Comparison of ENCODE assay signal across 16 mouse cellular contexts in the genomic region with DNA sequence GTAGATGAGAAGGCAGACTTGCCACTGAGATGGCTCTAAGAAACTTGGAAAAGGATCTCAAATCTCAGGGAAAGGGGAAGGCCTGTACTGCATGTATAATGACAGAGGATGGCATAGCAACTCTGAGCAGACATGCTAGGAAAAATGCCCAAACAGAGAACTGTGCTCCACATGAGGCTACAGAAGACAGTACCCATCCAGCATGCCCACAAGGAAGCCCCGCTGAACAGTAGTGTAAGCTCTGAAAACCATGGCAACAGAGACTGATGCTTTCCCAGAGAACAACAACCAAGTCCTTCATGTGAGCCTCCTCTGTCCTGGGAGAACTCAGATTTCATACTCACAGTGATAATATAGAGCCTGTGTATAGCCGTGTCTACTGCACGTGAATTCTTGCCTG.
"Had no signal": no experiment of that assay in that cellular context is flagged by ENCODE, and none has a peak within 500 bp of the region (broad histone marks: within the 10 kb centered on the region; RNA-seq: fewer than 3 reads in every experiment).

No protein-coding gene starts in this region.

- H3K27ac ChIP-seq: neural tube, embryonic 13.5 days; neural tube, embryonic 15.5 days; stomach, embryonic 15.5 days; stomach, postnatal 0 days had no signal

- H3K4me3 ChIP-seq: neural tube, embryonic 13.5 days; neural tube, embryonic 15.5 days; stomach, embryonic 15.5 days had no signal

- H3K4me2 ChIP-seq: neural tube, embryonic 13.5 days; neural tube, embryonic 15.5 days; stomach, embryonic 15.5 days had no signal

- H3K9ac ChIP-seq: neural tube, embryonic 13.5 days; neural tube, embryonic 15.5 days; stomach, embryonic 15.5 days had no signal

- H3K4me1 ChIP-seq: neural tube, embryonic 13.5 days; neural tube, embryonic 15.5 days; stomach, embryonic 15.5 days had no signal

- DNase-seq: retina, postnatal 1 day; right cerebral cortex, adult 18-20 months; right cerebral cortex, postnatal 14 days; right cerebral cortex, postnatal 25 days; right cerebral cortex, postnatal 4 days; spleen, adult 18-20 months; thymus, adult 18-20 months; thymus, adult 2 months; thymus, postnatal 14 days; thymus, postnatal 25 days; thymus, postnatal 36 days; thymus, postnatal 4 days had no signal

- H3K9me3 ChIP-seq: neural tube, embryonic 13.5 days; neural tube, embryonic 15.5 days; stomach, embryonic 15.5 days had no signal

- H3K36me3 ChIP-seq: neural tube, embryonic 13.5 days; neural tube, embryonic 15.5 days; stomach, embryonic 15.5 days had no signal

- H3K27me3 ChIP-seq: neural tube, embryonic 13.5 days; neural tube, embryonic 15.5 days; stomach, embryonic 15.5 days had no signal
